Mouse (Mus musculus) liver, embryonic 14.5 days (tissue): ENCODE results near the gene Pradc1. TPM values are rescaled to one million over a fixed set of nuclear protein-coding genes. Genes with fewer than 3 reads are reported as not detected.
A peak's percentile ranks its signal among the peaks of the same experiment; 100 is the strongest.

Source experiments
- ATAC-seq: fragments of 200-750 bp; cut with Nextera tagmentation; 2 replicates; pipeline ENCODE4 v1.8.0; 2017; ENCODE audit warnings: moderate number of reproducible peaks, mild to moderate bottlenecking, moderate library complexity; ENCODE audit not compliant: insufficient read depth
- DNase-seq, 3 experiments: peaks; one replicate each; pipeline ENCODE4 v3.0.0-alpha.2; 2012 to 2013; ENCODE audit warnings: low read depth in 3 of 3, low spot score in 3 of 3
- H3K27ac ChIP-seq: fragments of 300-500 bp; sonication (generic); 2 replicates; pipeline ENCODE4 v1.5.1; 2014; ENCODE audit warnings: moderate library complexity, mild to moderate bottlenecking, control low read depth, inconsistent platforms
- H3K27me3 ChIP-seq: fragments of 300-500 bp; sonication (generic); 2 replicates; pipeline ENCODE4 v1.6.1; 2014; ENCODE audit warnings: mild to moderate bottlenecking, low read length, moderate library complexity; ENCODE audit not compliant: control insufficient read depth, insufficient read depth
- H3K36me3 ChIP-seq: fragments of 300-500 bp; sonication (generic); replicated peaks from 2 replicates; pipeline ENCODE4 v1.6.1; 2014; ENCODE audit warnings: low read depth; ENCODE audit not compliant: control insufficient read depth, insufficient read depth
- H3K4me1 ChIP-seq, 2 experiments: fragments of 200-500 bp in 1 of 2; fragments of 300-500 bp in 1 of 2; sonication (generic) in 1 of 2; replicated peaks; 2 replicates each; pipeline ENCODE4 v1.6.1; 2012 to 2014; ENCODE audit warnings: antibody characterized with exemption in 1 of 2, inconsistent platforms in 1 of 2, low read length in 1 of 2; ENCODE audit not compliant: control insufficient read depth in 2 of 2, insufficient read depth in 2 of 2
- H3K4me2 ChIP-seq: fragments of 300-500 bp; sonication (generic); 2 replicates; pipeline ENCODE4 v1.6.1; 2014; ENCODE audit warnings: low read depth, mild to moderate bottlenecking, control low read depth, moderate library complexity
- H3K4me3 ChIP-seq, 2 experiments: fragments of 200-500 bp in 1 of 2; fragments of 300-500 bp in 1 of 2; sonication (generic) in 1 of 2; 2 replicates each; pipeline ENCODE4 v1.5.1; 2012 to 2014; ENCODE audit warnings: low read depth in 2 of 2, low read length in 2 of 2, mild to moderate bottlenecking in 2 of 2, control low read depth in 1 of 2, inconsistent platforms in 1 of 2, moderate library complexity in 1 of 2; ENCODE audit not compliant: insufficient read depth in 1 of 2
- H3K9ac ChIP-seq: fragments of 300-500 bp; sonication (generic); replicated peaks from 2 replicates; pipeline ENCODE4 v1.6.1; 2014; ENCODE audit warnings: mild to moderate bottlenecking, control low read depth, moderate library complexity
- H3K9me3 ChIP-seq: fragments of 300-500 bp; sonication (generic); 2 replicates; pipeline ENCODE4 v1.6.1; 2016; ENCODE audit warnings: low read length, mixed read lengths; ENCODE audit not compliant: control insufficient read depth
- CTCF ChIP-seq: IDR thresholded peaks from 2 replicates; pipeline ENCODE4 v1.5.1; 2016; ENCODE audit warnings: antibody characterized with exemption, low read depth, control low read depth
- EP300 ChIP-seq: IDR thresholded peaks from 2 replicates; pipeline ENCODE4 v1.6.1; 2016; ENCODE audit warnings: antibody characterized with exemption, low read depth
- WGBS: fragments of 180-500 bp; shearing (Covaris S2); extraction: QIAGEN DNeasy Blood & Tissue Kit; methylation state at CpG from one replicate; pipeline ENCODE4 v1.1.7; 2014; ENCODE audit not compliant: insufficient replicate concordance; 5-methylcytosine and 5-hydroxymethylcytosine counted together
- polyA plus RNA-seq, 2 experiments: library from polyadenylated mRNA; depleted of rRNA in 1 of 2; stranded (reverse) in 1 of 2; unstranded in 1 of 2; fragments of >200 nt; fragmentation: Nextera tagmentation in 1 of 2; extraction: Ambion mirVana in 1 of 2; gene quantifications; 2 replicates each; pipeline versions ENCODE4 v1.2.1 to v1.2.3; 2012 to 2014

The Pradc1 gene
- polyA plus RNA-seq, 2 experiments: 16.9 to 18.1 TPM

GRCm38 (mm10) chr6:85436204-85436603, 15.6 kb downstream of the Pradc1 start:
- no peak for ATAC-seq
- Histone ChIP-seq H3K9ac (no peak overlapping the region), H3K27me3 (no peaks in the 10 kb centered on the region), H3K4me1 (peaks cover 3 to 11% of the 10 kb centered on the region in 2 experiments; a peak in 3 of 4 replicates), H3K4me2 (no peak overlapping the region), H3K36me3 (peaks cover 5% of the 10 kb centered on the region; the same call in 1 of the 2 replicates), H3K4me3 (no peak overlapping the region), H3K9me3 (no peaks in the 10 kb centered on the region), H3K27ac (no peak overlapping the region)
- DNase-seq: no peak
- TF ChIP-seq CTCF (no peak), EP300 (no peak)
- 69% methylated on average over 1 of the region's 1 CpGs for WGBS

GRCm38 (mm10) chr6:85433865-85434264, 17.9 kb downstream of the Pradc1 start:
- Histone ChIP-seq H3K4me1 (peaks cover 3 to 11% of the 10 kb centered on the region in 2 experiments; a peak in 3 of 4 replicates), H3K27ac (no peak overlapping the region), H3K36me3 (no peaks in the 10 kb centered on the region), H3K4me2 (0 out of 2 replicates have a peak overlapping the region, but pooled peaks have one; percentile 18), H3K27me3 (no peaks in the 10 kb centered on the region), H3K4me3 (no peak overlapping the region), H3K9ac (no peak overlapping the region; the same call in 1 of the 2 replicates), H3K9me3 (no peaks in the 10 kb centered on the region)
- no peak for TF ChIP-seq EP300
- no peak for TF ChIP-seq CTCF
- ATAC-seq (no peak), DNase-seq (no peak)
- 55% methylated on average over 5 of the region's 5 CpGs for WGBS

DNA sequence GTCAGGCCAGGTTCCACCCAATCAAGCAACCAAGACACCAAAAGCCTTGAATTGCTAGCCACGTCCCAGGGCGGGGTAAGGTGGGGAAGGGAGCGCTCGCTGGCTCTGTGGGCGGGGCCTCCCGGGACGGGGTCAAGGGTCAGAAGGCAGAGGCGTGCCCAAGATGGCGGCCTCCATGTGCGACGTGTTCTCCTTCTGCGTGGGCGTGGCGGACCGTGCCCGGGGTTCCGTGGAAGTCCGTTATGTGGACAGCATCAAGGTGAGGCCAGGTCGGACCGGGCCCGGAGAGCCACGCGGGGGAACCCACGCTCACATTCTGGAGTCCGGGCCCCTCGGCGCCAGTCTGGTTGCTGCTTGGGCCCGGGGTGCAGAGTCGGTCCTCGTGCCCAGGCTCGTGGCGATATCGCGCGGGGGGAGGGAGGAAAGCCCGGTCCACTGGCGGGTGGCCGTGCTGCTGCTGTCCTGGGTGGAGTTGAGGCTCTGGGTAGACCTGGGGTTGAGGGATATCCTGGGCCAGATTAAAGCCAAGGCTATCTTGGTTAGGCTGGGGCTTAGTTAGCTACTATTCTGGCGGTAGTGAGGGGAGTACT, 19.8 kb downstream of the Pradc1 start, which contains the start of gene Smyd5:
Gene Smyd5 (plus strand): TSS at position 148 of the 590 bp plus-strand sequence.
- peak; percentile 88 for ATAC-seq
- H3K9ac ChIP-seq: peak within 1 kb of the TSS; percentile 60
- H3K27me3 ChIP-seq: no peaks in the 10 kb centered on the region
- H3K27ac ChIP-seq: no peak within 1 kb of the TSS
- H3K4me3 ChIP-seq: peak within 1 kb of the TSS; percentile 72 to 74
- DNase-seq: peak; percentile 61 to 71 (median 69)
- no peaks in the 10 kb centered on the region for H3K36me3 ChIP-seq
- TF ChIP-seq CTCF (no peak), EP300 (no peak)
- H3K9me3 ChIP-seq: no peaks in the 10 kb centered on the region
- peaks cover 3 to 11% of the 10 kb centered on the region in 2 experiments; a peak in 3 of 4 replicates for H3K4me1 ChIP-seq
- under 1% methylated on average over 39 of the region's 39 CpGs for WGBS
- peak within 1 kb of the TSS; percentile 74 for H3K4me2 ChIP-seq

- no peak for TF ChIP-seq CTCF
- TF ChIP-seq EP300: no peak
- ATAC-seq: no peak; the same call in 1 of the 2 replicates
- H3K9me3 ChIP-seq: no peaks in the 10 kb centered on the region
- no peaks in the 10 kb centered on the region for H3K27me3 ChIP-seq
- WGBS: 44% methylated on average over 8 of the region's 8 CpGs
- H3K36me3 ChIP-seq: no peaks in the 10 kb centered on the region
- peaks cover 3 to 11% of the 10 kb centered on the region in 2 experiments; a peak in 3 of 4 replicates for H3K4me1 ChIP-seq
- no peak overlapping the region for H3K9ac ChIP-seq
- peak overlapping the region; percentile 74 for H3K4me2 ChIP-seq
- H3K27ac ChIP-seq: no peak overlapping the region
- peak overlapping the region; percentile 72 to 74 for H3K4me3 ChIP-seq
- no peak for DNase-seq
Observed at GRCm38 (mm10) chr6:85431274-85431841, 20.4 kb downstream of the Pradc1 start.

DNA sequence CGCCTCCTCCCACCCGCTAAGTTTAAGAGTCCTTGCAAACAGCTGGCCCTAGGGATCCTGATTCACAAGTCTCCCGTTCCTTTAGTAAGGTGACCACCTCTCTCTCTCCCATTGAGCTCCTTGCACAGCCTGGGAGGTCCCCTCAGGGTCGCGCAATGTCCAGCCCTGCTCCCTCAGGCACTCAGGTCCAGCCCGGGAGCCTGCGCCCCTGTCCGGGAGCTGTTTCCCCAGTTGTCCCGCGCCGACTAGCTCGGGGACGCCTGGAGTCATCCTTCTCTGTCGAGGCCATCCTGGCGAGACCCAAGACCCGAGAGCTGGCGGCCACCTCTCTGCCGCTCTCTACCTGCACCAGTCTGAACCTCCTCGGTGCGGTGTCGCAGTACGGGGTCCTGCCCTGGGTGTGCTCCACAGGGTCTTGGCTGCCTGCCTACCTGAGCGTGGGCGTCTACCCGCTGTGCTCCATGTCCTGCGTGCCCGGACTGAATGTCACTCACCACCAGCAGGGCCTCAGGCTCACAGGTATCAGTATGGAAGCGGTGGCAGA, 27.9 kb downstream of the Pradc1 start, which contains the start of gene Noto:
Gene Noto (plus strand): TSS at position 51 of the 544 bp plus-strand sequence.
- DNase-seq (no peak), ATAC-seq (no peak)
- peaks cover 7% of the 10 kb centered on the region for H3K27me3 ChIP-seq
- no peak within 1 kb of the TSS for H3K4me3 ChIP-seq
- H3K36me3 ChIP-seq: no peaks in the 10 kb centered on the region
- WGBS: 22% methylated on average over 28 of the region's 28 CpGs
- no peak within 1 kb of the TSS for H3K27ac ChIP-seq
- TF ChIP-seq CTCF (no peak), EP300 (no peak)
- no peaks in the 10 kb centered on the region for H3K9me3 ChIP-seq
- H3K4me1 ChIP-seq: no peaks in the 10 kb centered on the region
- H3K9ac ChIP-seq: no peak within 1 kb of the TSS
- H3K4me2 ChIP-seq: no peak within 1 kb of the TSS
